Mouse (Mus musculus) T-helper 2 cell (primary cell): ENCODE data around the gene Mthfd1l.

Experiments used
- in situ Hi-C: fragments of 300-600 bp; cut with MboI, MseI; formaldehyde crosslinking; loops from one replicate; pipeline ENCODE4 v1.15.1; 2025; ENCODE audit warnings: high pct_unique_total_duplicates

Gene Mthfd1l

GRCm38 (mm10) chr10:4145080-4145807, 172.3 kb downstream of the Mthfd1l start:
- in situ Hi-C loops: no loop called here

- in situ Hi-C loops: no loop called here
Measured at GRCm38 (mm10) chr10:4146947-4147346, 174.0 kb downstream of the Mthfd1l start.

- in situ Hi-C loops: no loop called here
Measured at GRCm38 (mm10) chr10:4151159-4151558, 178.2 kb downstream of the Mthfd1l start.

GRCm38 (mm10) chr10:4151862-4152776, 179.2 kb downstream of the Mthfd1l start:
- in situ Hi-C loops: no loop called here

- in situ Hi-C loops: no loop called here
Measured at GRCm38 (mm10) chr10:4153031-4153430, 180.1 kb downstream of the Mthfd1l start.

- in situ Hi-C loops: no loop called here
Measured at GRCm38 (mm10) chr10:4154035-4154434, 181.1 kb downstream of the Mthfd1l start.

- in situ Hi-C loops: no loop called here
Measured at GRCm38 (mm10) chr10:4155521-4155920, 182.6 kb downstream of the Mthfd1l start.

GRCm38 (mm10) chr10:4158533-4158932, 185.6 kb downstream of the Mthfd1l start:
- in situ Hi-C loops: no loop called here

- in situ Hi-C loops: no loop called here
Measured at GRCm38 (mm10) chr10:4159541-4160090, 186.7 kb downstream of the Mthfd1l start.

GRCm38 (mm10) chr10:4160242-4160785, 187.4 kb downstream of the Mthfd1l start:
- in situ Hi-C loops: no loop called here

- in situ Hi-C loops: no loop called here
Measured at GRCm38 (mm10) chr10:4162049-4162448, 189.1 kb downstream of the Mthfd1l start.

GRCm38 (mm10) chr10:4162976-4163375, 190.1 kb downstream of the Mthfd1l start:
- in situ Hi-C loops: no loop called here

- in situ Hi-C loops: no loop called here
Measured at GRCm38 (mm10) chr10:4164681-4165080, 191.8 kb downstream of the Mthfd1l start.

- in situ Hi-C loops: no loop called here
Measured at GRCm38 (mm10) chr10:4168222-4168798, 195.4 kb downstream of the Mthfd1l start.

- in situ Hi-C loops: no loop called here
Measured at GRCm38 (mm10) chr10:4174229-4174628, 201.3 kb downstream of the Mthfd1l start.

GRCm38 (mm10) chr10:4174717-4175116, 201.8 kb downstream of the Mthfd1l start:
- in situ Hi-C loops: no loop called here

GRCm38 (mm10) chr10:4177285-4177684, 204.4 kb downstream of the Mthfd1l start:
- in situ Hi-C loops: no loop called here

GRCm38 (mm10) chr10:4179049-4179790, 206.3 kb downstream of the Mthfd1l start:
- in situ Hi-C loops: no loop called here

GRCm38 (mm10) chr10:4181953-4182352, 209.0 kb downstream of the Mthfd1l start:
- in situ Hi-C loops: loop anchor here (10.0 kb wide), 1 partner anchor 363 kb away; no protein-coding TSS in a partner anchor

GRCm38 (mm10) chr10:4182406-4182805, 209.5 kb downstream of the Mthfd1l start:
- in situ Hi-C loops: loop anchor here (10.0 kb wide), 1 partner anchor 362 kb away; no protein-coding TSS in a partner anchor
